Mouse (Mus musculus) ES-Bruce4 (cell line): ENCODE results near the gene Fnbp1. TPM values are rescaled to one million over a fixed set of nuclear protein-coding genes. Genes with fewer than 3 reads are reported as not detected.

Experiments used
- H3K27ac ChIP-seq: 2 replicates; pipeline ENCODE4 v1.5.1; 2012; ENCODE audit warnings: low read length, inconsistent platforms; ENCODE audit not compliant: insufficient read depth
- H3K27me3 ChIP-seq: 2 replicates; pipeline ENCODE4 v1.6.1; 2012; ENCODE audit warnings: mild to moderate bottlenecking, low read length, inconsistent platforms; ENCODE audit not compliant: control insufficient read depth, poor library complexity, insufficient read depth, severe bottlenecking
- H3K36me3 ChIP-seq: 2 replicates; pipeline ENCODE4 v1.6.1; 2012; ENCODE audit warnings: inconsistent platforms, mild to moderate bottlenecking, low read length, moderate library complexity; ENCODE audit not compliant: control insufficient read depth, poor library complexity, insufficient read depth, severe bottlenecking
- H3K4me1 ChIP-seq: one replicate; pipeline ENCODE4 v1.8.1; 2011; ENCODE audit warnings: low read length; ENCODE audit not compliant: control insufficient read depth, insufficient read depth
- H3K4me3 ChIP-seq: 2 replicates; pipeline ENCODE4 v1.5.1; 2011; ENCODE audit warnings: low read depth, mild to moderate bottlenecking, low read length
- H3K9ac ChIP-seq: 2 replicates; pipeline ENCODE4 v1.6.1; 2012; ENCODE audit warnings: low read depth, mild to moderate bottlenecking, inconsistent platforms; ENCODE audit not compliant: poor library complexity, severe bottlenecking
- H3K9me3 ChIP-seq: replicated peaks from 2 replicates; pipeline ENCODE4 v1.6.1; 2012; ENCODE audit warnings: mild to moderate bottlenecking, low read length, inconsistent platforms; ENCODE audit not compliant: control insufficient read depth, poor library complexity, insufficient read depth, severe bottlenecking
- CTCF ChIP-seq: IDR thresholded peaks from one replicate; pipeline ENCODE4 v1.8.1; 2011; ENCODE audit warnings: low read depth, low read length
- EP300 ChIP-seq: IDR thresholded peaks from 2 replicates; pipeline ENCODE4 v1.6.1; 2011; ENCODE audit warnings: low read depth, low read length; ENCODE audit not compliant: insufficient read depth
- POLR2A ChIP-seq: IDR thresholded peaks from one replicate; pipeline ENCODE4 v1.8.1; 2011; ENCODE audit warnings: low read length; ENCODE audit not compliant: insufficient read depth
- polyA plus RNA-seq: library from polyadenylated mRNA; stranded (reverse); fragments of >200 nt; gene quantifications from 2 replicates; pipeline ENCODE4 v1.2.4, GENCODE M21; 2011; ENCODE audit warnings: low read depth; ENCODE audit not compliant: missing spikeins, insufficient read depth, insufficient read length

Gene Fnbp1
- polyA plus RNA-seq, 1 experiment = 77.7 TPM

GRCm38 (mm10) chr2:31118639-31119380 is 23.0 kb downstream of the Fnbp1 start:
- TF ChIP-seq EP300 (no peak), POLR2A (no peak), CTCF (no peak)
- no peaks in the 10 kb centered on the region for H3K9me3 ChIP-seq
- H3K4me1 ChIP-seq = peaks cover 1% of the 10 kb centered on the region

GRCm38 (mm10) chr2:31118211-31118610 is 23.6 kb downstream of the Fnbp1 start:
- H3K27me3 ChIP-seq = no peaks in the 10 kb centered on the region
- TF ChIP-seq POLR2A (no peak), EP300 (no peak), CTCF (no peak)
- H3K9ac ChIP-seq = no peak overlapping the region
- no peaks in the 10 kb centered on the region for H3K36me3 ChIP-seq
- H3K4me3 ChIP-seq = no peak overlapping the region
- H3K4me1 ChIP-seq = peaks cover 1% of the 10 kb centered on the region
- H3K27ac ChIP-seq = no peak overlapping the region
- H3K9me3 ChIP-seq = no peaks in the 10 kb centered on the region

More at GRCm38 (mm10) chr2:31118639-31119380, 23.0 kb downstream of the Fnbp1 start:
- Histone ChIP-seq H3K27me3 (no peaks in the 10 kb centered on the region), H3K9ac (no peak overlapping the region), H3K27ac (no peak overlapping the region), H3K36me3 (no peaks in the 10 kb centered on the region), H3K4me3 (no peak overlapping the region)

GRCm38 (mm10) chr2:31115943-31116731 is 25.7 kb downstream of the Fnbp1 start:
- TF ChIP-seq POLR2A (no peak), CTCF (no peak), EP300 (no peak)
- Histone ChIP-seq H3K9me3 (no peaks in the 10 kb centered on the region), H3K4me3 (no peak overlapping the region), H3K27ac (no peak overlapping the region), H3K27me3 (no peaks in the 10 kb centered on the region), H3K4me1 (peaks cover 1% of the 10 kb centered on the region), H3K36me3 (no peaks in the 10 kb centered on the region), H3K9ac (no peak overlapping the region)

GRCm38 (mm10) chr2:31115091-31115942 is 26.5 kb downstream of the Fnbp1 start:
- no peak overlapping the region for H3K4me3 ChIP-seq
- H3K4me1 ChIP-seq = peaks cover 4% of the 10 kb centered on the region
- TF ChIP-seq CTCF = no peak
- TF ChIP-seq EP300 = no peak
- TF ChIP-seq POLR2A = no peak
- no peak overlapping the region for H3K9ac ChIP-seq
- H3K36me3 ChIP-seq = no peaks in the 10 kb centered on the region
- H3K27ac ChIP-seq = no peak overlapping the region
- H3K27me3 ChIP-seq = no peaks in the 10 kb centered on the region
- H3K9me3 ChIP-seq = no peaks in the 10 kb centered on the region

GRCm38 (mm10) chr2:31114205-31114604 is 27.6 kb downstream of the Fnbp1 start:
- H3K36me3 ChIP-seq = no peaks in the 10 kb centered on the region
- H3K4me3 ChIP-seq = no peak overlapping the region
- TF ChIP-seq EP300 = no peak
- TF ChIP-seq POLR2A = no peak
- no peak for TF ChIP-seq CTCF
- H3K27me3 ChIP-seq = no peaks in the 10 kb centered on the region
- H3K9me3 ChIP-seq = no peaks in the 10 kb centered on the region
- H3K27ac ChIP-seq = no peak overlapping the region
- no peak overlapping the region for H3K9ac ChIP-seq
- H3K4me1 ChIP-seq = peaks cover 3% of the 10 kb centered on the region
